Mouse (Mus musculus) heart, embryonic 14.5 days (tissue): ENCODE data around the gene Itpr2. TPM values are rescaled to one million over a fixed set of nuclear protein-coding genes. Genes with fewer than 3 reads are reported as not detected.

Experiments
- ATAC-seq: fragments of 200-750 bp; cut with Nextera tagmentation; 2 replicates; pipeline ENCODE4 v1.8.0; 2017; ENCODE audit warnings: low read depth, moderate TSS enrichment; ENCODE audit not compliant: insufficient number of reproducible peaks, insufficient read depth, low FRiP score
- H3K27ac ChIP-seq, 2 experiments: fragments of 200-500 bp in 1 of 2; fragments of 300-500 bp in 1 of 2; sonication (generic) in 1 of 2; replicated peaks in 1 of 2; 2 replicates each; pipeline ENCODE4 v1.5.1; 2012 to 2014; ENCODE audit warnings: low read depth in 2 of 2, low read length in 2 of 2, control low read depth in 1 of 2, mild to moderate bottlenecking in 1 of 2, mixed read lengths in 1 of 2; ENCODE audit not compliant: control insufficient read depth in 1 of 2, insufficient read depth in 1 of 2
- H3K27me3 ChIP-seq: fragments of 300-500 bp; sonication (generic); 2 replicates; pipeline ENCODE4 v1.6.1; 2014; ENCODE audit warnings: mild to moderate bottlenecking, low read length, control low read depth; ENCODE audit not compliant: control insufficient read depth, insufficient read depth
- H3K36me3 ChIP-seq: fragments of 300-500 bp; sonication (generic); 2 replicates; pipeline ENCODE4 v1.6.1; 2014; ENCODE audit warnings: mild to moderate bottlenecking, control low read depth, low read length, mixed read lengths; ENCODE audit not compliant: control insufficient read depth, insufficient read depth
- H3K4me1 ChIP-seq, 2 experiments: fragments of 200-500 bp in 1 of 2; fragments of 300-500 bp in 1 of 2; sonication (generic) in 1 of 2; 2 replicates each; pipeline ENCODE4 v1.6.1; 2012 to 2014; ENCODE audit warnings: low read length in 2 of 2, control low read depth in 1 of 2, mixed read lengths in 1 of 2; ENCODE audit not compliant: control insufficient read depth in 2 of 2, insufficient read depth in 2 of 2
- H3K4me2 ChIP-seq: fragments of 300-500 bp; sonication (generic); 2 replicates; pipeline ENCODE4 v1.6.1; 2014; ENCODE audit warnings: mild to moderate bottlenecking, low read length
- H3K4me3 ChIP-seq, 2 experiments: fragments of 200-500 bp in 1 of 2; fragments of 300-500 bp in 1 of 2; sonication (generic) in 1 of 2; 2 replicates each; pipeline ENCODE4 v1.5.1; 2012 to 2014; ENCODE audit warnings: low read length in 2 of 2, mild to moderate bottlenecking in 2 of 2, control low read depth in 1 of 2, low read depth in 1 of 2, moderate library complexity in 1 of 2; ENCODE audit not compliant: control insufficient read depth in 1 of 2, insufficient read depth in 1 of 2
- H3K9ac ChIP-seq: fragments of 300-500 bp; sonication (generic); 2 replicates; pipeline ENCODE4 v1.6.1; 2014; ENCODE audit warnings: mild to moderate bottlenecking, low read length
- H3K9me3 ChIP-seq: fragments of 300-500 bp; sonication (generic); 2 replicates; pipeline ENCODE4 v1.6.1; 2016; ENCODE audit warnings: low read length, control low read depth; ENCODE audit not compliant: control insufficient read depth
- WGBS: fragments of 180-500 bp; shearing (Covaris S2); extraction: QIAGEN DNeasy Blood & Tissue Kit; methylation state at CpG from one replicate; pipeline ENCODE4 v1.1.7; 2014; 5-methylcytosine and 5-hydroxymethylcytosine counted together
- polyA plus RNA-seq: library from polyadenylated mRNA; unstranded; fragments of >200 nt; fragmentation: Nextera tagmentation; extraction: Ambion mirVana; gene quantifications from 2 replicates; pipeline ENCODE4 v1.2.1, GENCODE M21; 2014

Itpr2 gene
- polyA plus RNA-seq, 1 experiment from 2014 or later, result 43.4 TPM

DNA sequence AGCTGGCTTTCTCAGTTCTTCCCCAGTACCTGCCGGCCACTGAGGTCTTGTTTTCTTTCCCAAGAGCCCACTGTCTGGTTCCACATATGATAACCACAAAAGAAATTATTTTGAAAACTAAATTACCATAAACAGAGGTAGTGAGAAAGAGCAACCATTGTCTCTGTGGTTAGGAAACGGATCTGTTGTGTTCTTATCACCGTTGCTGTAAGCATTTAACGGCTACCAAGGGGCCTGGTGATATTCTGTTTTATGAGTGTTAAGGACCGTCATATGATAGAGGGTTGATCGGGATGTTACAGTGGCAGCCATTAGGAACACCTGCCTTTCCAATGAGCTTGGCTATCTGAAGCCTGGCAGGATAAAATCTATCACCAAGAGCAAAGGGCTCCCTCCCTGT is 390.2 kb downstream of the Itpr2 start:
- Histone ChIP-seq H3K27ac (no peak overlapping the region), H3K9ac (no peak overlapping the region), H3K27me3 (no peaks in the 10 kb centered on the region), H3K4me1 (peaks cover 0 to 13% of the 10 kb centered on the region in 2 experiments; a peak in 2 of 4 replicates), H3K4me3 (no peak overlapping the region), H3K36me3 (peaks cover 15% of the 10 kb centered on the region), H3K9me3 (no peaks in the 10 kb centered on the region), H3K4me2 (no peak overlapping the region)
- no peak for ATAC-seq
- WGBS, result 72% methylated on average over 6 of the region's 6 CpGs

GRCm38 (mm10) chr6:146110832-146111741 is 390.9 kb downstream of the Itpr2 start:
- WGBS, result 75% methylated on average over 21 of the region's 21 CpGs
- no peak overlapping the region for H3K9ac ChIP-seq
- no peak overlapping the region for H3K4me2 ChIP-seq
- peaks cover 15% of the 10 kb centered on the region for H3K36me3 ChIP-seq
- H3K4me1 ChIP-seq, result peaks cover 0 to 13% of the 10 kb centered on the region in 2 experiments; a peak in 2 of 4 replicates
- no peak overlapping the region for H3K4me3 ChIP-seq
- H3K27ac ChIP-seq, result no peak overlapping the region
- no peaks in the 10 kb centered on the region for H3K9me3 ChIP-seq
- no peak for ATAC-seq
- no peaks in the 10 kb centered on the region for H3K27me3 ChIP-seq

- no peak overlapping the region for H3K9ac ChIP-seq
- no peaks in the 10 kb centered on the region for H3K27me3 ChIP-seq
- no peak overlapping the region for H3K4me2 ChIP-seq
- H3K27ac ChIP-seq, result no peak overlapping the region
- 78% methylated on average over 4 of the region's 4 CpGs for WGBS
- ATAC-seq, result no peak
- peaks cover 0 to 13% of the 10 kb centered on the region in 2 experiments; a peak in 2 of 4 replicates for H3K4me1 ChIP-seq
- H3K36me3 ChIP-seq, result peaks cover 15% of the 10 kb centered on the region
- H3K4me3 ChIP-seq, result no peak overlapping the region
- H3K9me3 ChIP-seq, result peaks cover 4% of the 10 kb centered on the region; the same call in 1 of the 2 replicates
Measured at GRCm38 (mm10) chr6:146110425-146110824, 391.6 kb downstream of the Itpr2 start.

- H3K36me3 ChIP-seq, result peaks cover 15% of the 10 kb centered on the region
- H3K9me3 ChIP-seq, result peaks cover 5% of the 10 kb centered on the region; the same call in 1 of the 2 replicates
- H3K4me2 ChIP-seq, result no peak overlapping the region
- peaks cover 0 to 6% of the 10 kb centered on the region in 2 experiments; a peak in 2 of 4 replicates for H3K4me1 ChIP-seq
- H3K9ac ChIP-seq, result no peak overlapping the region
- H3K27ac ChIP-seq, result no peak overlapping the region
- WGBS, result 76% methylated on average over 7 of the region's 7 CpGs
- H3K27me3 ChIP-seq, result no peaks in the 10 kb centered on the region
- no peak for ATAC-seq
- H3K4me3 ChIP-seq, result no peak overlapping the region
Measured at GRCm38 (mm10) chr6:146108695-146109094, 393.3 kb downstream of the Itpr2 start.

DNA sequence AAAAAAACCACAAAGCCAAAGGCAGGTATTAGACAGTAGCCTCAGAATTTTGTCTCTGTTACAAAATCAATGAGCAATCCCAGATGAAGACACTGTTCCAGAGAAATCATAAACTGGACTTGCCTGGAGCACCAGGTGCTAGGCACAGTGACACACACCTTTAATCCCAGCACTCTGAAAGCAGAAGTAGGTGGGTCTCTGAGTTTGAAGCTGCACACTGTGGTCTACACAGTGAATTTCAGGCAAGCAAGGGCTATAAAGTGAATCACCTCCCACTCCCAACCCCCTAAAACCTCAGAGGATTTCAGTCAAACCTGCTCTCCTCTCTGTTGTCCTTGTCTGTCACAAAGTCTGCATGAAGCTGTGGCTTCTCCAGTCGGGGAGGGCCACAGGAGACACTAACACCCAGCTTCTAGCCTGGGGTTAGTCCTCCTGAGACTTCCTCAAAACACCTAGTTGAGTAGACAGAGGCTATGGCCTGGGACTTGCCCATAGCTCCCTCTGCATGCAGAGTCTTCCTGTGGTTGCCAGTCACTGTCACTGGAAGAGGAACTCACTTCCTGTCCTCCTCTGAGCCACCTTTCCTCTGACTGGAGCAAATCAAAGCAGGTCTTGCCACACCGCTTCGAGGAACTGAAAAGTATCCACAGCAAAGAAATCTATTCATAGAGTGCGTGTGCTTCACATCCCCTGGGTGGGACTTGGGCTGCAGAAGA is 394.7 kb downstream of the Itpr2 start:
- WGBS, result 87% methylated on average over 4 of the region's 4 CpGs
- no peak overlapping the region for H3K4me2 ChIP-seq
- H3K27ac ChIP-seq, result no peak overlapping the region
- H3K36me3 ChIP-seq, result peaks cover 15% of the 10 kb centered on the region
- H3K27me3 ChIP-seq, result no peaks in the 10 kb centered on the region
- peaks cover 0 to 5% of the 10 kb centered on the region in 2 experiments; a peak in 2 of 4 replicates for H3K4me1 ChIP-seq
- no peak overlapping the region for H3K9ac ChIP-seq
- no peak overlapping the region for H3K4me3 ChIP-seq
- H3K9me3 ChIP-seq, result peaks cover 5% of the 10 kb centered on the region; the same call in 1 of the 2 replicates
- ATAC-seq, result no peak

DNA sequence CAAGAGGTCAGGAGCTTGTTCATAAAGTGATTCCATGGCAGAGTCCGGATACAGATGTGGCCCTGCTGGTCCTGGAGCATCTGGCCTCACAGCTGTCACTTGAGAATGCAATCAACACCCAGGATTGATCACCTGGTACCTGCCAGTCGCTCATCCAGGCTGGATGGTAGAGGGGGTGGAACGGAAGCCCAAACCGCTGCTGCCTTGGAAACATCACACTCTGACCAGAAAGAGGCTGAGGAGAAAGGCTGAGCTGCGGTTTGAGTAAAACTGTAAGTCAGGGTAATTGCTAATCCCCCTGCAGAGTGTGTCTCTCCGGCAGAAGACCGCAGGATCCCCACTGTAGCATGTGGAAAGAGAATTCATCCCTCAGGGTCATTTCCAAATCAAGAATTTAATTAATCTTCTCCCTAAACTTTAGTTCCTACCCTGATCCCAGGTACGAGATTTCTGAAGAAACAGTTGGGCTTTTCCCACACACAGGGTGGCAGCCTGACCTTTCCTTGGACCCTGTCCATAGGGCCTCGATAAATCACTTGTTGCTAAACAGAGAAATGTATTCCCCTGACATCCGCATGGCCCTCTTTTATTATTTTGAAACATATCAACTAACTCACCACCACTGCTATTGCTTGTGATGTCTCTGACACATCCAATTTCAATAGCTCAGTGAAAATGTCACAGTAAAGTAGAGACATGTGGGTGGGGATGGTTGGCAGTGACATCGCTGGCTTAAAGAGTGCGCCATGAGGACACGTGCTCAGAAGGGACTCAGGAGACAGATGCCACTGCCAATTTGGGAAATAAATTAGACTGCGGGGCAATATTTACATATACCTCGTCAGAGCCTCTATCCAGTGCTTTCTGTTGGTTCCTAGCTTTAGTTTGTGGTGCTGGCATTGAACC is 418.7 kb downstream of the Itpr2 start:
- H3K4me3 ChIP-seq, result no peak overlapping the region
- WGBS, result 79% methylated on average over 15 of the region's 15 CpGs
- H3K36me3 ChIP-seq, result no peaks in the 10 kb centered on the region
- ATAC-seq, result no peak
- H3K9ac ChIP-seq, result no peak overlapping the region
- H3K9me3 ChIP-seq, result peaks cover 12% of the 10 kb centered on the region
- no peak overlapping the region for H3K27ac ChIP-seq
- no peaks in the 10 kb centered on the region for H3K27me3 ChIP-seq
- peaks cover 13 to 15% of the 10 kb centered on the region in 2 experiments for H3K4me1 ChIP-seq
- no peak overlapping the region for H3K4me2 ChIP-seq

- H3K9me3 ChIP-seq, result peaks cover 12% of the 10 kb centered on the region
- peaks cover 13 to 15% of the 10 kb centered on the region in 2 experiments for H3K4me1 ChIP-seq
- no peaks in the 10 kb centered on the region for H3K27me3 ChIP-seq
- no peak overlapping the region for H3K27ac ChIP-seq
- WGBS, result 90% methylated on average over 9 of the region's 9 CpGs
- H3K36me3 ChIP-seq, result no peaks in the 10 kb centered on the region
- no peak overlapping the region for H3K4me2 ChIP-seq
- no peak for ATAC-seq
- H3K9ac ChIP-seq, result no peak overlapping the region
- no peak overlapping the region for H3K4me3 ChIP-seq
Measured at GRCm38 (mm10) chr6:146082476-146082875, 419.5 kb downstream of the Itpr2 start.
